Mouse (Mus musculus): Measurements from ENCODE around the gene Cpm. TPM values are rescaled to one million over a fixed set of nuclear protein-coding genes. Genes with fewer than 3 reads are reported as not detected.

Cpm gene
- total and polyA plus RNA-seq, 3 experiments: 0.04 to 0.31 (median 0.17) TPM

- Histone ChIP-seq H3K79me2 (replicated peaks; ENCODE audit: control insufficient read depth, extremely low read depth, insufficient read depth, poor library complexity, severe bottlenecking) (no peaks in the 10 kb centered on the region), H3K4me2 (ENCODE audit: insufficient read depth, low read depth, poor library complexity, severe bottlenecking) (no peak overlapping the region), H3K27ac (ENCODE audit: insufficient read depth, low read depth) (no peak overlapping the region), H3K4me3 (replicated peaks in 1 of 3; ENCODE audit: low read depth in 2 of 3, low read length in 2 of 3, poor library complexity in 1 of 3) (no peak overlapping the region), H3K27me3 (replicated peaks) (peaks cover 12% of the 10 kb centered on the region), H3K9ac (ENCODE audit: insufficient read depth, low read depth) (no peak overlapping the region), H3K9me3 (replicated peaks; ENCODE audit: low read length) (no peaks in the 10 kb centered on the region), H3K36me3 (replicated peaks in 1 of 2; ENCODE audit: control insufficient read depth in 1 of 2, insufficient read depth in 1 of 2, low read length in 1 of 2) (no peaks in the 10 kb centered on the region), H3K4me1 (ENCODE audit: control insufficient read depth in 1 of 2, insufficient read depth in 2 of 2) (peaks cover 3 to 8% of the 10 kb centered on the region in 2 experiments; a peak in 3 of 4 replicates)
- in situ Hi-C loops (cut with MboI; ENCODE audit: low pct_ligation_motif_present, low pct_unique_long_range_greater_than_20kb, low sequenced_read_pairs) (no loop called here), dilution Hi-C loops (cut with MboI; ENCODE audit: extremely low pct_ligation_motif_present, extremely low pct_unique_long_range_greater_than_20kb, low sequenced_read_pairs) (no loop called here)
- no peak for DNase-seq (ENCODE audit: extremely low read depth)
- TF ChIP-seq CHD2 (IDR thresholded peaks at IDR 0.05; ENCODE audit: low read length): no peak
- no peak for TF ChIP-seq ZMIZ1 (IDR thresholded peaks at IDR 0.05; ENCODE audit: low read depth, low read length)
- no peak for TF ChIP-seq UBTF (IDR thresholded peaks at IDR 0.05; ENCODE audit: low read depth, low read length)
- TF ChIP-seq CTCF (conservative IDR thresholded peaks at IDR 0.05 in 1 of 2, IDR thresholded peaks at IDR 0.05 in 1 of 2; ENCODE audit: low read depth in 2 of 2, low read length in 2 of 2): no peak
- no peak for TF ChIP-seq ZNF384 (IDR thresholded peaks at IDR 0.05; ENCODE audit: low read depth, low read length)
- TF ChIP-seq USF2 (conservative IDR thresholded peaks at IDR 0.05; ENCODE audit: low read depth, low read length): no peak
- no peak for TF ChIP-seq RCOR1 (conservative IDR thresholded peaks at IDR 0.05; ENCODE audit: low read depth, low read length)
Observed at GRCm38 (mm10) chr10:117623358-117623757, 5.9 kb upstream of the Cpm start.

- no peaks in the 10 kb centered on the region for H3K79me2 ChIP-seq (replicated peaks; ENCODE audit: control insufficient read depth, extremely low read depth, insufficient read depth, poor library complexity, severe bottlenecking)
- H3K27ac ChIP-seq (ENCODE audit: insufficient read depth, low read depth): no peak overlapping the region
- H3K4me1 ChIP-seq (ENCODE audit: control insufficient read depth in 1 of 2, insufficient read depth in 2 of 2): peaks cover 7 to 14% of the 10 kb centered on the region in 2 experiments
- in situ Hi-C loops (cut with MboI; ENCODE audit: low pct_ligation_motif_present, low pct_unique_long_range_greater_than_20kb, low sequenced_read_pairs): no loop called here
- H3K9me3 ChIP-seq (replicated peaks; ENCODE audit: low read length): no peaks in the 10 kb centered on the region
- H3K27me3 ChIP-seq (replicated peaks): peaks cover 21% of the 10 kb centered on the region
- no peak overlapping the region for H3K4me2 ChIP-seq (ENCODE audit: insufficient read depth, low read depth, poor library complexity, severe bottlenecking)
- no peak for DNase-seq (ENCODE audit: extremely low read depth)
- TF ChIP-seq GABPA (IDR thresholded peaks at IDR 0.05; ENCODE audit: insufficient replicate concordance, low read depth, low read length) (no peak), PAX5 (IDR thresholded peaks at IDR 0.05; ENCODE audit: low read length) (no peak), TCF12 (IDR thresholded peaks at IDR 0.05; ENCODE audit: low read depth, low read length) (no peak), ZMIZ1 (IDR thresholded peaks at IDR 0.05; ENCODE audit: low read depth, low read length) (no peak), CTCF (conservative IDR thresholded peaks at IDR 0.05 in 1 of 2, IDR thresholded peaks at IDR 0.05 in 1 of 2; ENCODE audit: low read depth in 2 of 2, low read length in 2 of 2) (no peak), MAFK (IDR thresholded peaks at IDR 0.05; ENCODE audit: insufficient replicate concordance, low read length) (no peak)
- H3K4me3 ChIP-seq (replicated peaks in 1 of 3; ENCODE audit: low read depth in 2 of 3, low read length in 2 of 3, poor library complexity in 1 of 3): no peak overlapping the region
- H3K36me3 ChIP-seq (replicated peaks in 1 of 2; ENCODE audit: control insufficient read depth in 1 of 2, insufficient read depth in 1 of 2, low read length in 1 of 2): no peaks in the 10 kb centered on the region
- H3K9ac ChIP-seq (ENCODE audit: insufficient read depth, low read depth): no peak overlapping the region
- dilution Hi-C loops (cut with MboI; ENCODE audit: extremely low pct_ligation_motif_present, extremely low pct_unique_long_range_greater_than_20kb, low sequenced_read_pairs): no loop called here
Observed at GRCm38 (mm10) chr10:117624222-117624621, 5.1 kb upstream of the Cpm start.

- H3K9me3 ChIP-seq (replicated peaks; ENCODE audit: low read length): no peaks in the 10 kb centered on the region
- H3K9ac ChIP-seq (ENCODE audit: insufficient read depth, low read depth): no peak overlapping the region
- dilution Hi-C loops (cut with MboI; ENCODE audit: extremely low pct_ligation_motif_present, extremely low pct_unique_long_range_greater_than_20kb, low sequenced_read_pairs): no loop called here
- DNase-seq (ENCODE audit: extremely low read depth): no peak
- peaks cover 10 to 18% of the 10 kb centered on the region in 2 experiments for H3K4me1 ChIP-seq (ENCODE audit: control insufficient read depth in 1 of 2, insufficient read depth in 2 of 2)
- TF ChIP-seq IRF4 (IDR thresholded peaks at IDR 0.05; ENCODE audit: low read depth, low read length) (no peak), POLR2A (IDR thresholded peaks at IDR 0.05; ENCODE audit: low read depth, low read length) (no peak), RCOR1 (conservative IDR thresholded peaks at IDR 0.05; ENCODE audit: low read depth, low read length) (no peak), MXI1 (IDR thresholded peaks at IDR 0.05; ENCODE audit: low read depth, low read length) (no peak), NRF1 (IDR thresholded peaks at IDR 0.05; ENCODE audit: low read depth, low read length) (no peak), NELFE (IDR thresholded peaks at IDR 0.05; ENCODE audit: low read depth, low read length) (no peak), ZC3H11A (IDR thresholded peaks at IDR 0.05; ENCODE audit: low read depth, low read length) (no peak), EP300 (IDR thresholded peaks at IDR 0.05; ENCODE audit: low read length) (no peak), KAT2A (IDR thresholded peaks at IDR 0.05; ENCODE audit: insufficient replicate concordance, low read length) (no peak), ZKSCAN1 (IDR thresholded peaks at IDR 0.05; ENCODE audit: borderline replicate concordance, low read depth, low read length) (no peak), BHLHE40 (IDR thresholded peaks at IDR 0.05; ENCODE audit: low read depth, low read length) (no peak), MYC (IDR thresholded peaks at IDR 0.05; ENCODE audit: low read depth, low read length) (no peak), SMC3 (IDR thresholded peaks at IDR 0.05; ENCODE audit: low read depth, low read length) (no peak), PAX5 (IDR thresholded peaks at IDR 0.05; ENCODE audit: low read length) (no peak), ZMIZ1 (IDR thresholded peaks at IDR 0.05; ENCODE audit: low read depth, low read length) (no peak)
- no peak overlapping the region for H3K27ac ChIP-seq (ENCODE audit: insufficient read depth, low read depth)
- peaks cover 27% of the 10 kb centered on the region for H3K27me3 ChIP-seq (replicated peaks)
- no peak overlapping the region for H3K4me3 ChIP-seq (replicated peaks in 1 of 3; ENCODE audit: low read depth in 2 of 3, low read length in 2 of 3, poor library complexity in 1 of 3)
- no peaks in the 10 kb centered on the region for H3K36me3 ChIP-seq (replicated peaks in 1 of 2; ENCODE audit: control insufficient read depth in 1 of 2, insufficient read depth in 1 of 2, low read length in 1 of 2)
- no peak overlapping the region for H3K4me2 ChIP-seq (ENCODE audit: insufficient read depth, low read depth, poor library complexity, severe bottlenecking)
- in situ Hi-C loops (cut with MboI; ENCODE audit: low pct_ligation_motif_present, low pct_unique_long_range_greater_than_20kb, low sequenced_read_pairs): no loop called here
- H3K79me2 ChIP-seq (replicated peaks; ENCODE audit: control insufficient read depth, extremely low read depth, insufficient read depth, poor library complexity, severe bottlenecking): no peaks in the 10 kb centered on the region
Observed at GRCm38 (mm10) chr10:117624655-117625497, 4.4 kb upstream of the Cpm start.
